Mouse (Mus musculus) gastrocnemius, adult 8-10 months (tissue): ENCODE results near the gene Gm10570. TPM values are rescaled to one million over a fixed set of nuclear protein-coding genes. Genes with fewer than 3 reads are reported as not detected.

Source experiments
- DNase-seq, 2 experiments: peaks; one replicate each; pipeline ENCODE4 v3.0.0; 2022; ENCODE audit warnings: low spot score in 2 of 2
- total RNA-seq, 4 experiments: library from RNA; stranded (reverse); gene quantifications; 2 replicates each; pipeline ENCODE4 v1.2.4; 2022

Gene Gm10570
- total RNA-seq, 4 experiments from 2014 or later, result 0.92 TPM; not detected in 3

DNA sequence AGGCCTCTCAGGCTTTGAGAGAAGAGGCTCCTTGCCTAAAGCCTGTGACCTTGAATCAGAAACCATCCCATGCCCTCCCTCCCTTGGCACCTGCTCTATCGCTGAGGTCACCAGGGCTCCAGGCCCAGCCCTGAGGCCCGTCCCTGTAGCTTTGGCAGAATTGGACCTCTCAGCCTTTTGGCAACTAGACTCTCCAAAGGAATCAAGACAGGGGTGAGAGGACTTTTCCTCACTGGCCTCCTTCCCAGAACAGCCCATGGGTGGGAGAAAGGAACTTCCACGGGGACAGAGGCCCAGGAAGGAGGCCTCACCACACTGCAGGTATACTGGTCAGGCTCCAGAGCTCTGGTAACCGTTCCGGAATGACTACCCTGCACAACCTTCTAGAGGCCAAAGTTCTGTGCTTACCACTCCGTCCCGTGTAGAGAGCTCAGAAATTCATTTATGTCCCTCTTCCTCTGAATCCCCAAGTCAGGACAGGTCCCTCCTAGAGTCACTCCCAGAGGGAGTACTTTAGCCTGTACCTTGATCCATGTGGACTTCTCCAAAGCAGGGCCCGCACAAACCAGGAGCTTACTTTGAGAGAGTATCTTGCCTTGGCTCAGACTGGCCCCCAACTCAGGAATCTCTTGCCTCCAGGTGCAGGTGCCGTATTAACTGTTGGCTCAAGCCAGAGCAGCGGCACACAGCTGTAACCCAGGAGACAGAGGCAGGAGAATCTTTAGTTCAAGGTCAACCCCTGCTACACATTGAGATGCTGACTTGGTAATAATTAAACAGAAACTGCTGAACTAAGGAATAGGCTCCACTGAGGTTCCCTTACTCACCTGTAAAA, 1.5 kb downstream of the Gm10570 start:
- peak; percentile 57 to 63 for DNase-seq

DNA sequence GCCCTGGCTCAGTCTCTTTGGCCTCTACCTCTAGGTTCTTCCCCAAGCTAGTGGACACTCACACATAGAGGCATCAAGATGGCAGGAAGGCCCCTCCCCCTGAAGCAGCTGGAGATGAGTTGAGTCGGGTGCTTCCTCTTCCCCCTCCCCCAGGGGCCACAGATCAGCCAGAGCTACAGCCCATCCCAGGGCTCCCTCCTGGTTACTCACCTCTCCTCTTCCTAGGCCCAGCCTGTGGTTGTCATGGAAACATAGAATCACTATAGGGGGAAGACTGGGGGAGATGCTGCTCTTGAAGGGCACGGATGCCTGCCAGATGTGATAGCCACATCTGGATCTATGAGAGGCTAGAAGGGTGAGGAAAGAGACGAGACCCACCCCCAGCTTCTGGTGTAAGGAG, 3.7 kb downstream of the Gm10570 start:
- DNase-seq, result no peak

GRCm38 (mm10) chr4:130302285-130302870, 6.1 kb downstream of the Gm10570 start:
- no peak for DNase-seq

DNA sequence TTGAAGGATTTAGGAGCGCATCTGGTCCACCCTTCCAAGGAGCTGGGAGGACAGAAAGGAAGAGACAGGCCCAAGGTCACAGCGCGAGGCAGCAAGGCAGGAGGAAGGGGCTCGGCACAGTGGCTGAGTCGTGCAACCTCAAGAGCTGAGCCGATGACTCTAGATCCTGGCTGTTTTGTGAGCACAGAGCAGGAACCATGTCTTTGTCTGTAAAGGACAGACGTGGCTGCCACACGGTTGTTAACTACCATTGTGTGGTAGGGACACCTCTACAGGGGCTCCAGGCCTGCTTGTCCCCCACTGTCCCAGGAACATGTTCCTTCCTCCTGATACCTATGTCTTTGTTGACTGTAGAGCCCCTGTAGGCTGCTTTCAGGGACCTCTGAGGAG, 8.8 kb downstream of the Gm10570 start:
- no peak for DNase-seq

GRCm38 (mm10) chr4:130298877-130299628, 9.4 kb downstream of the Gm10570 start:
- DNase-seq, result peak; percentile 80 to 90

- DNase-seq, result no peak
Measured at GRCm38 (mm10) chr4:130297123-130297529, 11.3 kb downstream of the Gm10570 start.

DNA sequence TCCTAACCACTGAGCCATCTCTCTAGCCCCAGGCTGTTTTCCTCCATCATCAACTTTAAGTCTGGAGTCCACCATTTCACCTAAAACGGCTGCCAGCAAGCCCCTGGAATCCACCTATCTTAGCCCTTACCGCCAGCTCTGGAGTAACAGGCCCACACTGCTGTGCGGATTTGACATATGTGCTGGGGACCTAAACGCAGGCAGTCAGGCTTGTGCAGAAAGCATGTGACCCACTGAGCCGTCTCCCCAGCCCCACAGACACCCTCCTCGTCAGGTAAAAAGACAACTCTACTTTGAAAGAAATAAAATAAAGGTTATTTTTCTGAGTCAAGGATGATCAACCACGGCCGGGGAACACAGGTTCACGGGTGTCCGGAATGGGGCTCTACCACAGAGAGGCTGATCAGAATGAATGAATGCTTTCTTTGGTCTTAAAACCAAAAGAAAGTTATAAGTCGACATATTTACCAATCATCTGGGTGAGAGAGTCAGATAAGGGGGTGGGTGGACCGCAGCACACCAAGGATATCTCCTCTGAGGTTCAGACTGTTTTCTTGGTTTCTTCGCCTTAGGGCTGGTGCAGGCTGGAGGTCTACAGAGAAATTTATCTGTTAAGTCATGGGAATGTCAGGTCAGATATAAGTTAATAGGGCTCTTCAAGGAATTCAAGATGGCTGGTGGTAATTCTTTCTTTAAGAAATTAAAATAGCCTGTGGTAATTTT, 12.1 kb downstream of the Gm10570 start:
- no peak for DNase-seq

- DNase-seq, result no peak
Measured at GRCm38 (mm10) chr4:130295047-130295745, 13.3 kb downstream of the Gm10570 start.

- DNase-seq, result no peak
Measured at GRCm38 (mm10) chr4:130294513-130294912, 14.0 kb downstream of the Gm10570 start.

DNA sequence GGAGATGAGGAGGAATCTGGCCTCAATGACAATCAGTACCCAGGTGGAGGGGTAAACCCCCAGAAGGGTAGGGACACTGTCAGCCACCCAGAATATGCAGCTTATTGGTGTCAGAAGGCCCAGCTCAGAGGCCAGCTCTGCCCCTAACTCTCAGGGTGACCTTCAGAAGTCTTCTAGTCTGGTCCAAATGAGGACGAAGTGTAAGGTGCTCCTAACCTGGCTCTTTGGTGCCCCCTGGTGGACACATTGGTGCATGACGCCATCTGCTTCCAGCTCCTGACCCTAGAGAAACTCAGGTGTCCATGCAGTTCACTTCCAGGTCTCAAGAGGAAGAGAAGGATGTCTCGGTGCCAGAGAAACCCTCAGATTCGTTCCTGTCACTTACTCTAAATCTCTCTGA, 16.2 kb downstream of the Gm10570 start:
- peak; percentile 47 to 57 for DNase-seq

GRCm38 (mm10) chr4:130289824-130290223, 18.6 kb downstream of the Gm10570 start:
- DNase-seq, result no peak

DNA sequence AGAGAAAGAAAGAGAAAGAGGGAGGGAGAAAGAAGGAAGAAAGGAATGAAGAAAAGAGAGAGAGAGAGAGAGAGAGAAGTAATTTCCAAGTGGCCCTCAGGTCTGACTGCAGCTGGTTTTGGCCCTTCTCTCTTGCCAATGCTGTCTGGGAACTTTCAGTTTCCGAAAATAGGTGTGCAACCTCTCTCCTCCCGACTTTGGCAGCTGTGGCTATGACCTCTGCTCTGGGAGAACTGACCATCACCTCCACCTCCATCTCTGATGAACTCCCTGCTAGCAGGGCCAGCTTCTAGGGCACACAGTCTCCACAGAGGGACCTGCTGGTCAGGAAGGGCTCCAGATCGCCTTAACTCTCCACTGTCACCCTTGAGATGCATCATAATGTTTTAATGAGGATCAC, 21.9 kb downstream of the Gm10570 start:
- peak in 1 of 2 experiments; percentile 16 for DNase-seq

GRCm38 (mm10) chr4:130283826-130284225, 24.6 kb downstream of the Gm10570 start:
- no peak for DNase-seq

DNA sequence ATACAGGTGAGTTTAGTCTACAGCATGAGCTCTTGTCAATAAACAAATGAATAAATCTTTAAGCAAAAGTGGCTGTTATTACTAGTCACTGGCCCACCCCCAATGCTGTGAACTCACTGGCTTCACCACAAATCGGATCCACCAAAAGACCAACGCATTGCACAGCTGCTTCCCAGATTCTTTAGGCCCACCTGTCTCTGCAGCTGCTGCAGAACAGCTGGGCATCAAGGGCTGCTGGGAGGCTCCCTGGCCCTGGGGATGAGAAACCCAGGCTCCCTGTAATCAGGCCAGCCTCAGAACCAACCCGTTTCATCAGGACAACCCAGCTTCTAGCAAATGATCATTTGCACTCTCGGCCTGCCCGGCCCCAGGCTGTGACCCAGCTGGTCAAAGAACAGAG, 25.6 kb downstream of the Gm10570 start:
- DNase-seq, result no peak

DNA sequence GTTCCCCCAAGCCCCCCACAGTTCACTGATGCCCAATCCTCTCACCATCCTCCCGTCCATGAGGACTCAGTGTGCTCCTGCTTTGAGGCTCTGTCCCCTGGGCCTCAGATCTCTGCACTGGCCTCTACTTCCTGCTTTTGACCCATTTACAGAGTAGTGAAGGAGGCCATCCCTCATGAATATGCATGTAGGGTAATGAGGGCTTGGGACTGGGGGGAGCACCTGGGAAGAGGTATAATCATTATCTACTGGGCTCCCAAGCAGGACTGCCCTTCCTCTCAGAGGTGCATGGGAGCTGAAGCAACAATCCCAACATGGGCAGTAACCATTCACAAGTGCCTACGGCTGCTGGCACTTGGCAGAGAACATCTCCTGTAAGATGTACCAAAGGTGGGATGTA, 29.4 kb downstream of the Gm10570 start, which contains the start of gene Serinc2:
Serinc2 (minus strand) TSS at position 101 of the 400 bp plus-strand sequence.
- no peak for DNase-seq

DNA sequence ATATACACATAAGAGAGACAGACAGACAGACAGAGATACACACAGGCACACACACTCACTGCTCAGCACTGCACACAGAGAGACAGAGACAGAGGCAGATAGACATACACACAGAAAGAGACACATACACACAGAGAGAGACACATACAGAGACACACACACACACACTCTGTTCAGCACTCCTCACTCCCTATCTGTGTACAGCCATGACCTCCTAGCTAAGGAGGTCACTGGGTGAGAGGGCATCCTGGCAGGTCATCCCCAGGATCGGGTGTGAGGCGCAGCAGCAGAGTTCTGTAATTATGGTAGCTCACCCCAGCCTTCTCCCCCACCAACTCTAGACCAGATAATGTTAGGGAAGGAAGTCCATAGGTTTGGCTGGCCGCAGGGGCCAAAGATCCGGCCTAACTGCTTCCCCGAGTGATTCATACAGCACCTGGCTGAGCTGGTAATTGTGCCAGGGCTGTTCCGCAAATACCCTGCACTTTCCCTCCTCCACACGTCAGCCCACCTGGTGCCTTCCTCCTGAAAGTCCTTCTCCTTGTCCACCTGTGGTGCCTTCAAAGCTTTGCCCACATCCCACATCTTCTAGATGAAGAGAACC, 31.8 kb downstream of the Gm10570 start:
- no peak for DNase-seq

DNA sequence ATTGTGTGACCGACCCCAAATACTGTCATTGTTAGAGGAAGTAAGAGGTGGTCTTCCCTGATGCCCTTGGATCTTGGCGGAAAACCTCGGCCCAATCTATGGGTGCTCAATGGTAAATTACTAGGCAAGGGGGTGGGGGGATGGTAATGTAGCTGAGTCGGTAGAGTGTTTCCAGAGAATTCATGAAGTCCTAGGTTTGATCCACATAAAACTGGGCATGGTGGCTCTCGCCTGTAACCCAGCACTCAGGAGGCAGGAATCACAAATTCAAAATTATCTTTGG, 32.7 kb downstream of the Gm10570 start:
- no peak for DNase-seq

- DNase-seq, result no peak
Measured at GRCm38 (mm10) chr4:130275016-130275822, 33.3 kb downstream of the Gm10570 start.

DNA sequence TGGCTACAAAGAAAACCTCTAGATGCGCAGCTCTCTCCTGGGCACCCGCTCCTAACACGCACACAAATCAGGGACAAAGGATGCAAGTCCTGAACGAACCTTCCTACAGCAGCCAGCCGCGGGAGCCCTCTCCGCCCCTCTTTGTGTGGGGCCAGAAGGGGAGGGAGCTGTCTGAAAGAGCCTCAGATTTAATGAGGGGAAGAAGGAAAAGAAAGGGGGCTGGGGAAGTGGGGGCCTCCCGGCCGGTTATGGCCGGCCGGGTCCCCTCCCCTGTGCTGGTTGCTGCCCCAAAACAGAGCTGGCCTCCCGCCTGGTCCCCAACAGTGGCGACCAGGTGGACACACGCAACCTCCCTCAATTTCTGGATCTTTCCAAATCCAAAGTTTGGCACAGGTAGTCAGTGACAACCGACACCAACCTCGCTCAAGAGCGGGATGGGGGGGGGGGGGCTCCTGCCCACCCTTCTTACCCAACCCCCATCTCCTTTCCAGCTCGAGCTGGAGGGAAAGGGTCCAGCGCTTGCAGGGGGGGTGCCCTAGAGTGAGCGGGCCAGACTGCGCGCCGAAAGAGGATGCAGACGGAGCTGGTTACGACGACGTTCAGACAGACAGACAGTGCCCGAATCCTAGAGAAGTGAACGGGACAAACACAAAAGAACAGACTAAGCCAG, 34.0 kb downstream of the Gm10570 start:
- no peak for DNase-seq
